Mouse (Mus musculus) CH12.LX (cell line): Measurements from ENCODE around the gene Src.

Source experiments
- CTCF ChIP-seq, 2 experiments: IDR thresholded peaks in 1 of 2; conservative IDR thresholded peaks in 1 of 2; 2 replicates each; pipeline ENCODE4 v1.5.1; 2011 to 2012; ENCODE audit warnings: low read depth in 2 of 2, low read length in 2 of 2, improper control_type of control experiment in 1 of 2, inconsistent platforms in 1 of 2, mild to moderate bottlenecking in 1 of 2, moderate library complexity in 1 of 2
- EP300 ChIP-seq: IDR thresholded peaks from 2 replicates; pipeline ENCODE4 v1.6.1; 2011; ENCODE audit warnings: low read length, improper control_type of control experiment
- MAZ ChIP-seq: IDR thresholded peaks from 2 replicates; pipeline ENCODE4 v1.6.1; 2012; ENCODE audit warnings: low read depth, mild to moderate bottlenecking, inconsistent platforms, low read length, improper control_type of control experiment, moderate library complexity
- PAX5 ChIP-seq: IDR thresholded peaks from 2 replicates; pipeline ENCODE4 v1.6.1; 2012; ENCODE audit warnings: low read length, inconsistent platforms, mixed read lengths
- POLR2A ChIP-seq: IDR thresholded peaks from 2 replicates; pipeline ENCODE4 v1.6.1; 2011; ENCODE audit warnings: low read depth, mild to moderate bottlenecking, improper control_type of control experiment, low read length
- RCOR1 ChIP-seq: conservative IDR thresholded peaks from 2 replicates; pipeline ENCODE4 v1.6.1; 2012; ENCODE audit warnings: low read depth, mild to moderate bottlenecking, inconsistent platforms, low read length, improper control_type of control experiment
- SMC3 ChIP-seq: IDR thresholded peaks from 2 replicates; pipeline ENCODE4 v1.6.1; 2011; ENCODE audit warnings: low read depth, low read length, improper control_type of control experiment
- UBTF ChIP-seq: IDR thresholded peaks from 2 replicates; pipeline ENCODE4 v1.6.1; 2012; ENCODE audit warnings: low read depth, mild to moderate bottlenecking, inconsistent platforms, low read length, improper control_type of control experiment, moderate library complexity
- ZKSCAN1 ChIP-seq: IDR thresholded peaks from 2 replicates; pipeline ENCODE4 v1.6.1; 2012; ENCODE audit warnings: low read depth, inconsistent platforms, low read length, improper control_type of control experiment, borderline replicate concordance
- ZNF384 ChIP-seq: IDR thresholded peaks from 2 replicates; pipeline ENCODE4 v1.6.1; 2012; ENCODE audit warnings: low read depth, low read length, improper control_type of control experiment, inconsistent platforms

DNA sequence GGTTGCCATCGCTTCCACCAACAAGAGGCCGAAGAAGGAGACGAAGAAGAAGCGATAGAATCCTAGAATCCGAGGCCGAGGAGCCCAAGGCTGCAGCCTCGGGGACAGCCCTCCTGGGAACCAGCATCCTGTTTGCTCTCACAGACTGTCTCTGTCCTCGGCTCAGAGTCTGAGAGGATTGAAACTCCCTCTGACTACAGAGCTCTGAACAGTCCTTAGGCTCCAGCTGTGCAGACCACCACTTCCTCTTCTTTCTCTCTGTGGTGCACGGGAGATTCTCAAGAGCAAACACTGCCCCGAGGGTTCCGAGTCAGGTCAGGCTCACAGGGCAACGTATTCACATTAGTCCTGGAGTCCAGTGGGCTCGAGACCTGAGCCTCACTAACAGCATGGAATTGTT, 22.3 kb upstream of the Src start:
- TF ChIP-seq SMC3 = no peak
- no peak; the same call in 1 of the 2 replicates for TF ChIP-seq UBTF
- TF ChIP-seq ZNF384 = no peak
- no peak for TF ChIP-seq ZKSCAN1
- peak; percentile 80 for TF ChIP-seq EP300
- no peak for TF ChIP-seq CTCF (conservative IDR thresholded peaks at IDR 0.05 in 1 of 2, IDR thresholded peaks at IDR 0.05 in 1 of 2; ENCODE audit: low read depth in 2 of 2, low read length in 2 of 2)
- TF ChIP-seq MAZ = no peak
- TF ChIP-seq RCOR1 = no peak
- no peak for TF ChIP-seq POLR2A
- TF ChIP-seq PAX5 = no peak
